Mouse (Mus musculus) hindbrain, embryonic 13.5 days (tissue): ENCODE data around the gene Pik3r6. TPM values are rescaled to one million over a fixed set of nuclear protein-coding genes. Genes with fewer than 3 reads are reported as not detected.

Source experiments
- ATAC-seq: fragments of 200-750 bp; cut with Nextera tagmentation; 2 replicates; pipeline ENCODE4 v1.8.0; 2017; ENCODE audit warnings: moderate TSS enrichment; ENCODE audit not compliant: low FRiP score
- H3K27ac ChIP-seq: fragments of 300-500 bp; sonication (generic); 2 replicates; pipeline ENCODE4 v1.5.1; 2015; ENCODE audit warnings: inconsistent platforms, mild to moderate bottlenecking, moderate library complexity
- H3K27me3 ChIP-seq: fragments of 300-500 bp; sonication (generic); 2 replicates; pipeline ENCODE4 v1.6.1; 2015; ENCODE audit warnings: mild to moderate bottlenecking, inconsistent platforms
- H3K36me3 ChIP-seq: fragments of 300-500 bp; sonication (generic); 2 replicates; pipeline ENCODE4 v1.6.1; 2015; ENCODE audit warnings: mild to moderate bottlenecking, inconsistent platforms
- H3K4me1 ChIP-seq: fragments of 300-500 bp; sonication (generic); replicated peaks from 2 replicates; pipeline ENCODE4 v1.6.1; 2015; ENCODE audit warnings: inconsistent platforms
- H3K4me2 ChIP-seq: fragments of 300-500 bp; sonication (generic); 2 replicates; pipeline ENCODE4 v1.6.1; 2015; ENCODE audit warnings: inconsistent platforms, mild to moderate bottlenecking, moderate library complexity
- H3K4me3 ChIP-seq: fragments of 300-500 bp; sonication (generic); 2 replicates; pipeline ENCODE4 v1.5.1; 2015; ENCODE audit warnings: mild to moderate bottlenecking, inconsistent platforms
- H3K9ac ChIP-seq: fragments of 300-500 bp; sonication (generic); 2 replicates; pipeline ENCODE4 v1.6.1; 2015; ENCODE audit warnings: mild to moderate bottlenecking, inconsistent platforms
- H3K9me3 ChIP-seq: fragments of 300-500 bp; sonication (generic); 2 replicates; pipeline ENCODE4 v1.6.1; 2016; ENCODE audit warnings: inconsistent platforms
- WGBS: fragments of 180-500 bp; shearing (Covaris S2); methylation state at CpG from one replicate; pipeline ENCODE4 v1.1.7; 2015; 5-methylcytosine and 5-hydroxymethylcytosine counted together
- polyA plus RNA-seq: library from polyadenylated mRNA; unstranded; fragments of >200 nt; fragmentation: Nextera tagmentation; extraction: Ambion mirVana; gene quantifications from 2 replicates; pipeline ENCODE4 v1.2.1, GENCODE M21; 2015

Pik3r6 gene
- 1.6 and 2.7 TPM in 2 replicates for polyA plus RNA-seq

DNA sequence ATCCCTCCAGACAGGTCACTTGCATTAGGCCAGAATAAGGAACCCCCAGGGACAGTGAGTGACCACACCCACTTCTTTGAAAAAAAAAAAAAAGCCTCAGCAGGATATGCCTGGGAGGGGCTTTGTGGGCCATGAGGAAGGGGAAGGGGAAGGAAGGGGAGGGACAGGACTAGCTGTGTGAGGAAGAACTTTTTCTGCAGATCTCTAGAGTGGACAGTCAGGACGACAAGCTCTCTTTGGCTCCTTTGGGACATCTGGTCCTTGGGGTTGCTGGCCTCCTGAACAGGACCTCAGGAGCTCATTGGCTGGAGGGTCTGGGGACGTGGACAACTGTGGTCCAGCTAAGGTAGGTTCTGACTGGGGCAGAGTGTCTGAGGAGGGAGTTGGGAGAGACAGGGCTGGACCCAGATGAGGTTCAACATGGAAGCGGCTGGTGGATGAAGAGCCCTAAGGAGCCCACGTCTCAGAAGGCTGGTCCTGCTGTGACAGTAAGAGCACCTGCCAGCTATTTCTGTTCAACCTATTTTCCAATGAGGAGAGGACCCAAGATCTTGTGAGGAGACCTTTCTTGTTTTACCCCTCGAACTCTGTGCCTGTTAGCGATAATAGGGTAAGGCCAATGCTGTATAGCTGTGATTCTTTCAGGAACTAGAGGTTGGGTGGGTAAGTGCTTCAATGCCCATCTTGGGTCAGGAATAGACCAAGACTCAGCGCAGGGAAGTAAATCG is at the start of gene Pik3r6:
TSS of gene Pik3r6 (plus strand) at position 118 of the 728 bp plus-strand sequence.
- WGBS = 84% methylated on average over 8 of the region's 8 CpGs
- Histone ChIP-seq H3K9me3 (no peaks in the 10 kb centered on the region), H3K27me3 (no peaks in the 10 kb centered on the region), H3K4me3 (no peak within 1 kb of the TSS; the same call in 1 of the 2 replicates), H3K9ac (no peak within 1 kb of the TSS), H3K27ac (no peak within 1 kb of the TSS), H3K4me1 (peaks cover 6% of the 10 kb centered on the region; the same call in 1 of the 2 replicates), H3K36me3 (no peaks in the 10 kb centered on the region), H3K4me2 (0 out of 2 replicates have a peak within 1 kb of the TSS, but pooled peaks have one; percentile 11)
- no peak for ATAC-seq

DNA sequence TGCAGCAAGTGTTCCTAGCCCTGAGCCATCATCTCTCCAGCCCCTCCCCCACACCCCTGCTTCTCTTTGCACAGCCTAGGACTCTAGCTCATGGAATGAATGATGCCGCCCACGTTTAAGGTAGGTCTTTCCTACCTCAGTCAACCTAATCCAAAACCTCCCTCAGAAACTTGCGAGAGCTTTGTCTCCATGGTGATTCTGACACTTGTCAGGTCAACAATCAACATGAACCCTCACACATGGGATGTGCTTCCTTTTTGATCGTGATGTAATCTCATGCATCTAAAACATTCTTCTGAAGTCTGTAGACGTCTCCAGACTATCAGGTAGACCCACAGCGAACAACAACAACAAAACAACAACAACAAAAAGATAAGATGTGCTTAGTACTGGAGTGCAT is 49.5 kb upstream of the Pik3r6 start:
- ATAC-seq = no peak
- no peak overlapping the region for H3K27ac ChIP-seq
- H3K27me3 ChIP-seq = no peaks in the 10 kb centered on the region
- 76% methylated on average over 6 of the region's 6 CpGs for WGBS
- no peak overlapping the region for H3K4me3 ChIP-seq
- H3K4me1 ChIP-seq = peaks cover 14% of the 10 kb centered on the region
- H3K36me3 ChIP-seq = no peaks in the 10 kb centered on the region
- H3K9ac ChIP-seq = no peak overlapping the region
- H3K9me3 ChIP-seq = no peaks in the 10 kb centered on the region
- no peak overlapping the region for H3K4me2 ChIP-seq

DNA sequence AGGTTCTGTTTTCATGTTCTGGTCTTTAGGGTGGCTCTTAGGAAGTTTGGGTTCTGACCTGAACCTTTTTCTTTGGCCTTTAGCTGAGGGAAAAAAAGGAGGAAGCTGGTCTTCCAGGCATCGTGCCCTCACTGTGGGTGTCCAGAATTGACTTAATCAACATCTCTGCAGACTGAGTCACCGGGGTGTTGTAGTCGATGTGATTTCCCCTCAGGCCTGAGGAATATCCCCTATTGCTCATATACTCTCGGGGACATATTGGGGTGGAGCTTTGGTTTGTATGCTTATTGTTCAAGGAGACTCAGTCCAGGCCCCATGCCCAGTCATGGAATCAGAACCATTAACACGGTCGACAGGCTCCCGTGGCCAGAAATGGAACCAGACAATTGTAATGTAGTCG is 44.7 kb upstream of the Pik3r6 start:
- WGBS = 71% methylated on average over 8 of the region's 8 CpGs
- no peak for ATAC-seq
- H3K4me1 ChIP-seq = no peaks in the 10 kb centered on the region

DNA sequence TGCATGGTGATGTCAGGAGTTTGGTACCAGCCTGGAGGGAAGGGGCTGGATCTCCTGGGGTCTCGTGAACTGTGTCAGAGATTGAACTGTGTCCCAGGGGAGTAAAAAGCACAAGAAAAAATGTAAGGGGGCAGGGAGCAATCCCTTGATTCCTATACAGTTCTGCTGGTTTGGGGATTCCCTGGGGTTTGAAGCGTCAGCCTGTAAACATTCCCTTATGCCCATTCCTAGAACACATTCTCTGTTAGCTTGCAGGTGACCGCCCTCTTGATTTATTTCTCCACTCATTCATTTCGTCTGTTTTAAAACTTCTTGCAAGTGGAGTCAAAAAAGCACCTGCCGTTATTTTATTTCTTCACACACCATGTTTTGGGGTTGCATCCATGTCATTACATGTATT is 43.8 kb upstream of the Pik3r6 start:
- 83% methylated on average over 5 of the region's 5 CpGs for WGBS

More for the DNA sequence above, 44.7 kb upstream of the Pik3r6 start:
- Histone ChIP-seq H3K36me3 (no peaks in the 10 kb centered on the region), H3K4me3 (no peak overlapping the region), H3K9ac (no peak overlapping the region), H3K9me3 (no peaks in the 10 kb centered on the region), H3K27me3 (no peaks in the 10 kb centered on the region), H3K27ac (no peak overlapping the region), H3K4me2 (no peak overlapping the region)

DNA sequence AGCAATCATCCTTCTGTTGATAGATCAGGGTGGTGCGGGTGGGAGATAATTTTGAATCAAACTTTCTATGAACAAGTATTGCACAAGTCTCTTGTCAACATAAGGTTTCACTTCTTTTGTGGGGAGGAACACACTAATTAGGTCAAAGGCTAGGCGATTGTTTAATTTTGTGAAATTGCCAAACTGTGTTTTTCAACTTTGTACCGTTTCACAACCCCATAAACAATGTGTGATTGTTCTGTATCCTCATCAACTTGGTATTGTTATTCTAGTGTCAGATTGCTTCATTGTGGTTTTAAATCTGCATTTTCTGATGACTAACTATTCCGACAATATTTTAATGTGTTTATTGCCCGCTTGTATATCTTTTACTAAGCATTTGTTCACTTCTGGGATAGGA is 43.3 kb upstream of the Pik3r6 start:
- WGBS = 94% methylated on average over 5 of the region's 5 CpGs
- H3K9ac ChIP-seq = no peak overlapping the region
- H3K36me3 ChIP-seq = no peaks in the 10 kb centered on the region
- no peaks in the 10 kb centered on the region for H3K27me3 ChIP-seq
- H3K9me3 ChIP-seq = no peaks in the 10 kb centered on the region
- no peak overlapping the region for H3K4me3 ChIP-seq
- no peak overlapping the region for H3K4me2 ChIP-seq
- ATAC-seq = no peak
- no peak overlapping the region for H3K27ac ChIP-seq
- H3K4me1 ChIP-seq = no peaks in the 10 kb centered on the region

More for the DNA sequence above, 43.8 kb upstream of the Pik3r6 start:
- Histone ChIP-seq H3K27ac (no peak overlapping the region), H3K4me2 (no peak overlapping the region), H3K27me3 (no peaks in the 10 kb centered on the region), H3K36me3 (no peaks in the 10 kb centered on the region), H3K4me3 (no peak overlapping the region), H3K9ac (no peak overlapping the region), H3K4me1 (no peaks in the 10 kb centered on the region), H3K9me3 (no peaks in the 10 kb centered on the region)
- no peak for ATAC-seq

DNA sequence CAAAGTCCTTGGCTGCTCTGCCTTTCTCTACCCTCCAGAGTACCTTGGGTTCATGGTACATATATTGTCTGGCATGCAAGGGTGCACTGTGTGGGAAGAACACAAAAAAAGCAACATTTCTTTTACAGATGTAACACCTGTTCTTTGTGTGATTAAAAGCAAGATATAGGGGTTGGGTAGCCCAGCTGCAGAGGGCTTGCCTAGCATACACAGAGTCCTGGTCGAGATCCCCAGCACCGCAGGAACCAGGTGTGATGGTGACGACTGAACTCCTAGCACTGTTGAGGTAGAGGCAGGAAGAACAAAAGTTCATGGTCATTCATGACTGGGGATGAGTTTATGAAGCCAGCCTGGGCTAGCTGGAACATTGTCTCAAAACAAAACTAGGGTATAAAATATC is 40.1 kb upstream of the Pik3r6 start:
- Histone ChIP-seq H3K4me2 (no peak overlapping the region), H3K27me3 (no peaks in the 10 kb centered on the region), H3K9ac (no peak overlapping the region), H3K9me3 (no peaks in the 10 kb centered on the region), H3K4me3 (no peak overlapping the region), H3K4me1 (no peaks in the 10 kb centered on the region), H3K27ac (no peak overlapping the region), H3K36me3 (no peaks in the 10 kb centered on the region)
- WGBS = 87% methylated on average over 3 of the region's 3 CpGs
- no peak for ATAC-seq

DNA sequence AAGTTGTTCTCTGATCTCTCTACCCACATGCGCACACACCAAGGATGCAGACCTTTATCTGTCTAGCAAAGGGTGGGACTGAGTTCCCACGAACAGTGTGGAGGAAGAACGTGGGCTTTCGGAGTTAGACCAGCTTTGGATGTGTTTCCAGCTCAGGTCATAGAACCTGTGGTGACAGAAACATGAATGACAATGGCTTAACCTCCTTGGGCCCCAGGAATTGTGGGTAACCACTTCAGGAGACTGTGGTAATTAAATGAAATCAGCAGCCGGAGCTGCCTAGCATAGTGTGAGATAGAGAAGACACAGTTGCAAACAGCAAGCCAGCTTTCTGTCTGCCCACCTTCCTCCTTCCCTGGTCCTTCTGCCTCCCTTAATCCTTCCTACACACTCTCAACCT is 38.6 kb upstream of the Pik3r6 start:
- H3K4me3 ChIP-seq = no peak overlapping the region
- H3K27ac ChIP-seq = no peak overlapping the region
- no peaks in the 10 kb centered on the region for H3K27me3 ChIP-seq
- WGBS = 85% methylated on average over 5 of the region's 5 CpGs
- no peak for ATAC-seq
- H3K36me3 ChIP-seq = no peaks in the 10 kb centered on the region
- no peak overlapping the region for H3K4me2 ChIP-seq
- H3K9me3 ChIP-seq = no peaks in the 10 kb centered on the region
- H3K4me1 ChIP-seq = no peaks in the 10 kb centered on the region
- H3K9ac ChIP-seq = no peak overlapping the region

DNA sequence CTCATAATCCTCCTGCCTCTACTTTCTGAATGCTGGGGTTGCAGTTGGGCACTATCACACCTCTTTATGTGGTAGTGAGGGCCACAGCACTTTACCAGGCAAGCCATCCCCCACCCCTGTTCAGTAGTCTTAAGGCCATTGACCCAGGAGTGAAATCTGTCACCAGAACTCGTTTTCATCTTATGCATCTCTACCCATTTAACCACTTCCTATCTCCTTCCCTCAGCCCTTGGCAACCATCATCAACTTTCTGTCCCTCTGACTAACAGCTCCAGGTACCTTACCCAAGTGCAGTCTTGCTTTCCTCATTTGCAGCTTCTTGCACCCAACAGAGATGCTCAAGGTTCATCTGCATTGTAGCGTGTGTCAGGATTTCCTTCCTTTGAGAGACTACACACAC is 37.7 kb upstream of the Pik3r6 start:
- Histone ChIP-seq H3K9ac (no peak overlapping the region), H3K4me1 (no peaks in the 10 kb centered on the region), H3K36me3 (no peaks in the 10 kb centered on the region), H3K4me3 (no peak overlapping the region), H3K9me3 (no peaks in the 10 kb centered on the region), H3K4me2 (no peak overlapping the region), H3K27me3 (no peaks in the 10 kb centered on the region), H3K27ac (no peak overlapping the region)
- 77% methylated on average over 2 of the region's 2 CpGs for whole genome bisulfite sequencing
- ATAC-seq = no peak

DNA sequence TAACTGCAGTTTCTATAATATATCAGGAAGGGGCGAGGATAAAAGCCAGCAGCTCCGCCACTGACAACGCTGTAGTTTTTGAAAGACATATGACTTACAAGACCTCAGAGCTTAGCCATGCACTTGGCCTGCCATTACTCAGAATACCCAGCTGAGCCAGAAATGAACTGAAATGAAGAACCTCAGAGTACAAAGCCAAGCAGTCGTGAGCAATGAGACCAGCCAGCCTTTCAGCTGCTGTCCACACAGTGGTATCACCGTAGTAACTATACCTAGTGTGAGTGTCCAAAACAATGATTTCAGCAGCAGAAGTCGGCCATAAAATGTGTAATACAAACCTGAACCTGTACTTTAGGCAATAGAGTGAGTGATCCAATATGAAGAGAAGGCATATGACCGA is 35.4 kb upstream of the Pik3r6 start:
- Histone ChIP-seq H3K4me1 (no peaks in the 10 kb centered on the region), H3K27me3 (no peaks in the 10 kb centered on the region), H3K9ac (no peak overlapping the region), H3K4me2 (no peak overlapping the region), H3K36me3 (no peaks in the 10 kb centered on the region), H3K27ac (no peak overlapping the region), H3K9me3 (no peaks in the 10 kb centered on the region), H3K4me3 (no peak overlapping the region)
- 85% methylated on average over 7 of the region's 7 CpGs for WGBS
- ATAC-seq = no peak

DNA sequence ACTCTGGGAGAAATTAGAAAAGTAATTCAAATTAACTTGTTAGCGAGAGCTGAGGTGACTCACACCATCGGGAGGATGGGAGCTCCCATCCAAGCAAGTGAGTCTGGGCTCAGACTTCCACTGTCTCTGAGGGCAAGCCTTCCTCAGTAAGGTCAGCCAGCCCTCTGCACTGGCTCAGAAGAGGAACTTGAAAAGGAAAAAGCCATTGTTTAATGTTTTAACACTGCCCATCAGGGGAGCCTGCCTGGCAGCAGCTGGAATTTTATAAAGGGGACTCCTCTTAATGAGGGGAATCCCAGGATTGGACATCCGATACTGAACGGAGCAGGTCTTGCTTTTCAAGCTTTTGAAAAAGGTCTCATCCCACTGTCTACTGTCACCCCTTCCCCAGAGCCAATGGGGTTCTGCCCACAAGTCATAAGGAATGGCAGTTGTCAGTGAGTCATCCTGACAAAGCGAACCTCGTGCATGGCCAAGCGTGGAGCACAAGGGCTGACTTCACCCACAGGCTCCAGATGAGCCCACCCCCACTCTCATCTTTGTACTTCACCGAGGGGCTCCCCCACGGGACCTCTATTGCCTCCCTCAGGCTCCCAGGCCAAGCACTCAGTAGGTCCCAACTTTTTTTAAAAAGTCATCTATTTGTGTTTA is 34.7 kb upstream of the Pik3r6 start:
- no peaks in the 10 kb centered on the region for H3K36me3 ChIP-seq
- no peak for ATAC-seq
- H3K27ac ChIP-seq = no peak overlapping the region
- no peak overlapping the region for H3K4me2 ChIP-seq
- H3K27me3 ChIP-seq = no peaks in the 10 kb centered on the region
- H3K4me1 ChIP-seq = no peaks in the 10 kb centered on the region
- 61% methylated on average over 9 of the region's 9 CpGs for WGBS
- H3K9me3 ChIP-seq = no peaks in the 10 kb centered on the region
- no peak overlapping the region for H3K4me3 ChIP-seq
- H3K9ac ChIP-seq = no peak overlapping the region

DNA sequence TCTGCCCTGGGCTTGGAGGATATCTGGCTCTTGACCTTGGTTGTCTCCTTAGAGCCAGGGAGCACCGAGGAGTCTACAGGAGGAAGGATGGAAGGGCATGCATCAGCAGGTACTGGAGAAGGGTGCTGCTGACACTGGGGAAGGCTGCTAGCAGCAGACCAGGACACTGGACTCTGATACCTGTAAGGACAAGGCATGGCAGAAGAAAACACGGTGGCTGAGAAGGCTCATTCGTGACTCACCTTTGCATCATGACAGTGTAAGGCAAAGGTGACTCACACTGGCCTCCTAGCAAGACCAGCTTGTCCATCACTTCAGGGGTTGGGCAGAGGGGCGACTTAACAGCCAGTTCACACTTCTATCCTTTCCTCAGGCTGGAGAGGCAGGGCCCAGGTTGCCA is 33.9 kb upstream of the Pik3r6 start:
- Histone ChIP-seq H3K4me2 (no peak overlapping the region), H3K4me3 (no peak overlapping the region), H3K4me1 (no peaks in the 10 kb centered on the region), H3K27ac (no peak overlapping the region), H3K9me3 (no peaks in the 10 kb centered on the region), H3K27me3 (no peaks in the 10 kb centered on the region), H3K36me3 (no peaks in the 10 kb centered on the region), H3K9ac (no peak overlapping the region)
- 91% methylated on average over 4 of the region's 4 CpGs for WGBS
- ATAC-seq = no peak

DNA sequence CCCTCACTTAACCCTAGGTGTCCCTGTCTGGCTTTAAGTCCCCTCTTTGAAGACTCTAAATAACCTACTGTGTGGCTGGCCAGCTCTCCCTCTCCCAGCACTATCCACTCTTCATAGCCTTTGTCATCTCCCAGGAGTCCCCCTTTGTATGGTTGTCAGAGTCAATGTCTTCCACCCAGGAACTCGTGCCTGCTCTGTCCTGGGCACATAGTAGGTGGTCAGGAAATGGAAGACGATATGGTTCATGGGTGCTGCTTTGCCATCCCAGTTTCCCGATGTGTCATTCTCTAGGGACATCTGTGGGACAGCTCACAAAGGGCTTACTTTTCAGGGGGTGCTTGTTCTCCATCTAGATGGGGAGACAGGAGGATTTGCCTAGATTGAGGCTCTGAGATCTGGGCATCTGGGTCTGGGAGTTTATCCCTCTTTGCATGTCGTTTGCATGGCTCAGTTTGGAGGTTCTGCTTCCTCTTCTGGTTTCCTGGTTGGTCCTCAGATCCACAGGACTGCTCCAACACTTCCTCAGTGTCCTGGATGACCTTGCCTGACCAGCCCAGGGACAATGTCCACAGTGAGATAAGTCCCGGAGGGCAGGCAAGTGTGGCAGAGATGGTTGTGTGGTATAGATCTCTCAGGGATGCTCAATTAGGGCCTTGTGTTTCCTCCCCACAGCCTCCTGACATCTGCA is 30.5 kb upstream of the Pik3r6 start:
- 88% methylated on average over 5 of the region's 5 CpGs for whole genome bisulfite sequencing
- H3K4me2 ChIP-seq = no peak overlapping the region
- no peak for ATAC-seq
- H3K9ac ChIP-seq = no peak overlapping the region
- H3K4me1 ChIP-seq = no peaks in the 10 kb centered on the region
- H3K9me3 ChIP-seq = no peaks in the 10 kb centered on the region
- no peaks in the 10 kb centered on the region for H3K27me3 ChIP-seq
- H3K27ac ChIP-seq = no peak overlapping the region
- no peak overlapping the region for H3K4me3 ChIP-seq
- no peaks in the 10 kb centered on the region for H3K36me3 ChIP-seq
